ENCODE assay signal across 8 mouse cellular contexts in genomic region chr8:4779254-4780055, GRCm38 (mm10). TPM values are rescaled to one million over a fixed set of nuclear protein-coding genes. Genes with fewer than 3 reads are reported as not detected.
DNase-seq lines count a peak whose midpoint lies in the region; ATAC-seq and TF ChIP-seq lines count a peak whose summit lies in the region.

TSS of gene Shcbp1 (minus strand) at chr8:4779567.

- H3K4me3 ChIP-seq in G1E (ENCODE audit: low read depth, low read length) = peak within 1 kb of the TSS; percentile 80
- peak within 1 kb of the TSS; percentile 76 for H3K4me3 ChIP-seq in forebrain, embryonic 16.5 days (replicated peaks; ENCODE audit: low read length)
- H3K4me3 ChIP-seq in layer of hippocampus, adult 2 months = peak within 1 kb of the TSS; percentile 73
- H3K4me3 ChIP-seq in lung, embryonic 14.5 days (ENCODE audit: low read depth, low read length) = peak within 1 kb of the TSS; percentile 87
- H3K4me3 ChIP-seq in olfactory bulb, adult 2 months (ENCODE audit: insufficient read depth, low read depth, low read length) = peak within 1 kb of the TSS; percentile 67
- H3K4me3 ChIP-seq in thymus, adult 2 months (ENCODE audit: control insufficient read depth, insufficient read depth, low read length) = peak within 1 kb of the TSS; percentile 100

- intact Hi-C loops in heart, postnatal 36 days (cut with DNase I) = loop anchor here (5.0 to 10.0 kb wide), 2 partner anchors 102 to 165 kb away; partner anchors contain the start of gene Zfp958

- H3K27me3 ChIP-seq in G1E (ENCODE audit: insufficient read depth, low read length) = no peaks in the 10 kb centered on the region
- H3K27me3 ChIP-seq in forebrain, embryonic 16.5 days (replicated peaks; ENCODE audit: control insufficient read depth, insufficient read depth, low read length) = no peaks in the 10 kb centered on the region
- H3K27me3 ChIP-seq in lung, embryonic 14.5 days (ENCODE audit: insufficient read depth, low read length) = no peaks in the 10 kb centered on the region
- H3K27me3 ChIP-seq in thymus, adult 2 months (ENCODE audit: control insufficient read depth, insufficient read depth, low read length) = no peaks in the 10 kb centered on the region

- no peak for TF ChIP-seq POLR2A in olfactory bulb, adult 2 months (IDR thresholded peaks at IDR 0.05; ENCODE audit: insufficient read depth, low read depth, low read length)
- no peak for TF ChIP-seq POLR2A in thymus, adult 2 months (IDR thresholded peaks at IDR 0.05; ENCODE audit: control insufficient read depth, extremely low read depth, insufficient read depth, low read length, poor library complexity)

- peak within 1 kb of the TSS; percentile 91 for H3K4me2 ChIP-seq in forebrain, embryonic 16.5 days (ENCODE audit: low read length)
- H3K4me2 ChIP-seq in lung, embryonic 14.5 days = peak within 1 kb of the TSS; percentile 65

- H3K36me3 ChIP-seq in G1E (replicated peaks) = peaks cover 15% of the 10 kb centered on the region
- H3K36me3 ChIP-seq in forebrain, embryonic 16.5 days (ENCODE audit: control insufficient read depth, insufficient read depth) = no peaks in the 10 kb centered on the region
- H3K36me3 ChIP-seq in lung, embryonic 14.5 days (ENCODE audit: insufficient read depth) = no peaks in the 10 kb centered on the region
- no peaks in the 10 kb centered on the region for H3K36me3 ChIP-seq in thymus, adult 2 months (ENCODE audit: control insufficient read depth, insufficient read depth, low read length)

- TF ChIP-seq CTCF in G1E (IDR thresholded peaks at IDR 0.05; ENCODE audit: low read depth, low read length) = no peak
- TF ChIP-seq CTCF in layer of hippocampus, adult 2 months (conservative IDR thresholded peaks at IDR 0.05) = peak; percentile 85
- TF ChIP-seq CTCF in lung, embryonic 14.5 days (IDR thresholded peaks at IDR 0.05; ENCODE audit: low read depth) = peak; percentile 78
- TF ChIP-seq CTCF in olfactory bulb, adult 2 months (IDR thresholded peaks at IDR 0.05; ENCODE audit: insufficient read depth, low read depth, low read length) = no peak
- TF ChIP-seq CTCF in thymus, adult 2 months (IDR thresholded peaks at IDR 0.05; ENCODE audit: borderline replicate concordance, control insufficient read depth, extremely low read depth, insufficient read depth, low read length, poor library complexity) = no peak

- peak within 1 kb of the TSS; percentile 59 for H3K9ac ChIP-seq in forebrain, embryonic 16.5 days (replicated peaks; ENCODE audit: low read depth, low read length)
- H3K9ac ChIP-seq in lung, embryonic 14.5 days = peak within 1 kb of the TSS; percentile 77

- peak; percentile 98 for ATAC-seq in G1E (ENCODE audit: extremely low read depth, insufficient number of reproducible peaks, low FRiP score, poor library complexity, severe bottlenecking)
- peak; percentile 99 for ATAC-seq in forebrain, embryonic 16.5 days
- peak; percentile 97 for ATAC-seq in lung, embryonic 14.5 days (ENCODE audit: insufficient read depth)

- no peaks in the 10 kb centered on the region for H3K9me3 ChIP-seq in G1E (replicated peaks)
- no peaks in the 10 kb centered on the region for H3K9me3 ChIP-seq in forebrain, embryonic 16.5 days (ENCODE audit: control insufficient read depth, low read length)
- no peaks in the 10 kb centered on the region for H3K9me3 ChIP-seq in lung, embryonic 14.5 days (ENCODE audit: low read depth, low read length)

- H3K27ac ChIP-seq in forebrain, embryonic 16.5 days (ENCODE audit: low read length) = no peak within 1 kb of the TSS
- no peak within 1 kb of the TSS for H3K27ac ChIP-seq in layer of hippocampus, adult 2 months
- no peak within 1 kb of the TSS for H3K27ac ChIP-seq in lung, embryonic 14.5 days (ENCODE audit: low read depth)
- H3K27ac ChIP-seq in olfactory bulb, adult 2 months (ENCODE audit: insufficient read depth, low read depth, low read length) = no peak within 1 kb of the TSS
- no peak within 1 kb of the TSS for H3K27ac ChIP-seq in thymus, adult 2 months (ENCODE audit: control insufficient read depth, insufficient read depth, low read length)

- peaks cover 10% of the 10 kb centered on the region for H3K4me1 ChIP-seq in G1E (ENCODE audit: insufficient read depth, low read depth, low read length)
- H3K4me1 ChIP-seq in forebrain, embryonic 16.5 days (replicated peaks; ENCODE audit: control insufficient read depth, insufficient read depth, low read length) = peaks cover 13% of the 10 kb centered on the region
- peaks cover 6% of the 10 kb centered on the region; the same call in 1 of the 2 replicates for H3K4me1 ChIP-seq in lung, embryonic 14.5 days (ENCODE audit: insufficient read depth)
- peaks cover 2% of the 10 kb centered on the region; the same call in 1 of the 2 replicates for H3K4me1 ChIP-seq in olfactory bulb, adult 2 months (ENCODE audit: control insufficient read depth, insufficient read depth, low read length)
- H3K4me1 ChIP-seq in thymus, adult 2 months (replicated peaks; ENCODE audit: control insufficient read depth, insufficient read depth, low read length) = peaks cover 11% of the 10 kb centered on the region

- whole genome bisulfite sequencing in forebrain, embryonic 16.5 days = 5% methylated on average over 29 of the region's 29 CpGs
- 4% methylated on average over 29 of the region's 29 CpGs for WGBS in lung, embryonic 14.5 days
- WGBS in olfactory bulb, adult 2 months = 4% methylated on average over 29 of the region's 29 CpGs
- WGBS in thymus, adult 2 months = 5% methylated on average over 29 of the region's 29 CpGs

- DNase-seq in G1E (ENCODE audit: low spot score) = peak; percentile 54
- DNase-seq in cerebellum, adult 18-20 months = peak; percentile 82 to 89
- DNase-seq in heart, postnatal 36 days = peak; percentile 87 to 93
- peak; percentile 92 for DNase-seq in layer of hippocampus, adult 2 months (ENCODE audit: low spot score in 2 of 2)
- DNase-seq in lung, embryonic 14.5 days = peak; percentile 98
- peak; percentile 88 for DNase-seq in thymus, adult 2 months

RNA-seq across cellular contexts. Expression of gene Shcbp1, which starts in this region (rescaled TPM):
- total RNA-seq in G1E (2014; fragmentation: Nextera tagmentation) (70.6 and 71.6 TPM in 2 replicates), G1E (2017) (78.1 and 89.9 TPM in 2 replicates)
- 1.6 and 1.8 TPM in 2 replicates for polyA plus RNA-seq in G1E (2012)
- polyA plus RNA-seq in forebrain, embryonic 16.5 days (2015; fragmentation: Nextera tagmentation; extraction: Ambion mirVana) = 25.4 and 26.0 TPM in 2 replicates
- under 1 TPM; 0.44 to 0.76 TPM for total RNA-seq in heart, postnatal 36 days (2021)
- 1 to 10 TPM in 1 of 2 experiments, under 1 TPM in 1; 0.83 to 1.3 TPM for total RNA-seq in layer of hippocampus, adult 2 months (2021)
- polyA plus RNA-seq in lung, embryonic 14.5 days (2014; fragmentation: Nextera tagmentation; extraction: Ambion mirVana) = 109 and 112 TPM in 2 replicates
- not detected in 2 replicates for polyA plus RNA-seq in olfactory bulb, adult 2 months (2012; ENCODE audit: insufficient read depth, insufficient read length, low replicate concordance, missing spikeins)
- 8.1 and 9.0 TPM in 2 replicates for polyA plus RNA-seq in thymus, adult 2 months (2012; rRNA removed)

Comparison
In these comparisons a context has a peak if more than half of its experiments do, and no peak if none do; other contexts are left out.
1. RNA of gene Shcbp1 (total RNA-seq): 70.6 to 89.9 TPM in G1E; 0.83 to 1.3 TPM in layer of hippocampus, adult 2 months and 0.44 to 0.76 TPM in heart, postnatal 36 days; every median in the first group is over 10 times any median in the second.
2. Peak in DNase-seq in heart, postnatal 36 days; RNA of the gene not detected or under 1 TPM.
3. CTCF ChIP-seq: peak in layer of hippocampus, adult 2 months (single experiment) and lung, embryonic 14.5 days (single experiment); none in G1E (single experiment), olfactory bulb, adult 2 months (single experiment) and thymus, adult 2 months (single experiment).
4. Peak in every context shown above with its lines, with median percentiles within 50 percentile points of each other: ATAC-seq, DNase-seq and H3K4me3 ChIP-seq.